Mouse (Mus musculus) bone marrow macrophage, adult 2 months (primary cell): ENCODE measurements around the gene Pgc.

Experiments used
- CTCF ChIP-seq: IDR thresholded peaks from 2 replicates; pipeline ENCODE4 v1.5.1; 2012; ENCODE audit warnings: low read depth, mild to moderate bottlenecking, low read length, moderate library complexity
- POLR2A ChIP-seq: IDR thresholded peaks from 2 replicates; pipeline ENCODE4 v1.6.1; 2012; ENCODE audit warnings: mild to moderate bottlenecking, low read depth, low read length, borderline replicate concordance

- TF ChIP-seq CTCF (no peak), POLR2A (no peak)
These were observed 20.4 kb upstream of the Pgc start for GRCm38 (mm10) chr17:47706196-47706595.
